Mouse (Mus musculus): ENCODE results near the gene Cdk17.
A peak's percentile ranks its signal among the peaks of the same experiment; 100 is the strongest.
"Not testable (repeated sequence)": the region's sequence is repeated elsewhere in the genome, so short reads cannot be mapped to it uniquely, and the experiment has no call there.

Cdk17 gene

DNA sequence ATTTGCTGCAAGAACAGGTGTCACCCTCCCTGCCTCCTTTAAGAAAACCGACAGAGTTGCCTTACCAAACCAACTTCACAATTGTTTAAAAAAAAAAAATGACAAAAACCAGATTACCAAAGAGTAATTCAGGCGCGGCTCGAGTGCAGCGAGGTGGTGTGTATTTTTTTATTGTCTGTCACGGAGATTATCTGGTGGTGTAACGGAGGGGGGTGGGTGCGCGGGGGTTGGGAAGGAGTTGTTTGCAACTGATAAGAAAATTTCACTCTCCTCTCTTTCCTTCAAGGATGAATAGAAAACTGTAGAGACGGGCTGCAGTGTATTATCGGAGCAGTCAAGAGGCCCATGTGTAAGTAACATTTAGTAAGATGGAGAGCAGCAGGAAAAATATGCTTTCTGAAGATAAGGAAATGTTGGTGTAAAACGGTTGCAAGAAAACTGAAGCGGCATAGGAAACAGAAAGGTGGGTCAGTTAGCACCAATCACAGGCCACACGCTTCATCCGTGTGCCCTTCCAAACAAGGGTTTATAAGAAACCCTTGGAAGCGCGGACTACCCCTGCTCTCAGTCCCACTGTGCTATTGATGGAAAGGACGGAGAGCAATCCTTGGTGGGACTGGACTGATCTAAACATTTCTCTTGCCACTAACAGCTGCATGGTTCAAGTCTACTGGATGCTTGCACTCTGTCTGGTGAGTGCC, 17.2 kb upstream of the Cdk17 start:
- no peak for DNase-seq (ENCODE audit: low read depth, low spot score)

- no peak for DNase-seq (ENCODE audit: low read depth, low spot score)
Observed at GRCm38 (mm10) chr10:93143986-93144314, 16.7 kb upstream of the Cdk17 start.

DNA sequence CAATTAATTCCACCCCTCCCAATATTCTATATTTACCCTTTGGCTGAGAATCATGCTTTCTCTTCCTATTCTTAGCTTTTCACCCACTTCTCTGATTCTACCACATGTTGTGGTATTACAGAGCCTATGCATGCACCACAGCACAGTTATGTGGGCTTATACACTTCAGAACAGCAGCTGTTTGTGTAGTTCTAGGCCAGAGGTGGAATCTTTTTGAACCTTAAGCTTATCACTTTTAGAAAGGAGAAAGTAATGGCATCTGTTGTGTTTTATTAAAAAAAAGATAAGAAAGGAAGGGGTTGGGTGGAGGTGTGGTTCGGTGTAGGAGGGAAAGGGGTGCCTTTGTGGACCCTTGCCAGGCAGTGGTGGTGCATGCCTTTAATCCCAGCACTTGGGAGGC, 16.1 kb upstream of the Cdk17 start:
- DNase-seq (ENCODE audit: low read depth, low spot score), result no peak

DNA sequence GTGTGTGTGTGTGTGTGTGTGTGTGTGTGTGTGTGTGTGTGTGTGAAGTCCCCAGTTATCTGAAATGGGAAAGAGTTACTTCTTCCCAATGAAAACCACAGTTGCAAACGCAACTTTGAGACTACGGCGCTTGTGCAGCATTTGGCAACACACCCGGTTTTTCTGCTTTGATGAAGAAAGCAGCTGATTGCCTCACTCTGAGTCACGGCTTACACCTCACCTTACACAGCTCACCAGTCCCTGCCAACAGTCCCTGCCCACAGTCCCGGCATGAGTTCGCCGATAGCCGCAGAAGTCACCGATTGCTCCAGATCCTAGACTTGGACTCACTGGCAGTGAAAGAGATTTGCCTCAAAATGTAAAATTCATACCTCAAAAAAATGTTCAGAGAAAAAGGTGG, 15.6 kb upstream of the Cdk17 start:
- DNase-seq (ENCODE audit: low read depth, low spot score), result peak; percentile 89

DNA sequence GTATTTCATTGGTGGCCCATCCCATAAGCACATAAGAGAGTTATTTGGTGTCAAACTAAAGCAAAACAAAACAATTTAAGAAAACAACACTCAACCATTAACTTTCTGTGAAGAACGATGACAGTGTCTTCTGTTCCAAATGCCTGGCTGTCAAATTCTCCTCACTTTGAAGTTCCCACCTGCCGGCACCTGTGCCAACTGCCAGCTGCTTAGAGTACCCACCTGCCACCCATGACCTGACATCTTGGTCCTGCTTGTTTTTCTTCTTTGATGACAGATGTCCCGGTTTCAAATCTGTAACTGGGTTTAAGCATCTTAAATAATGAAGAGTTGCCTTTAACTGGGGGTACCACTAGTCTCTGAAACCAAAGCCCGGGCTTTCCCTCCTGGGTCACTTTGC, 14.1 kb upstream of the Cdk17 start:
- DNase-seq (ENCODE audit: low read depth, low spot score), result no peak

DNA sequence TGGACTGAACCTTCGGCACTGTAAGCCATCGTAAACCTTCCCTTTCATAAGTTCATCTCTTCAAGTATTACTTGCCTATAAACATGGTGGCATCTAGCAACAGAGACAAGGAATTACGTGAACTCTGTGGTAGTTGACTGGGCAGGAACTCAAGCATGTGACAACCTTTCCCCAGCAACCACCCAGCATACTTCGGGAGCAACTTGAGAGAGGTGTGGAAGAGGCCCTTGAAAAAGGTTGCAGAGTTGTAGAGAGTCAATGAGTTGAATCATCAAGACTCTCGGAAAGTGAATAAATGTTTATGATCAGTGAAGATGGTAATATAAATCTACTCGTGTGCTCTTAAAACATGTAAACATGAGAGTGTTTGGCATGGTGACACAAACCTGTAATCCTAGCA, 13.0 kb upstream of the Cdk17 start:
- DNase-seq (ENCODE audit: low read depth, low spot score), result no peak

DNA sequence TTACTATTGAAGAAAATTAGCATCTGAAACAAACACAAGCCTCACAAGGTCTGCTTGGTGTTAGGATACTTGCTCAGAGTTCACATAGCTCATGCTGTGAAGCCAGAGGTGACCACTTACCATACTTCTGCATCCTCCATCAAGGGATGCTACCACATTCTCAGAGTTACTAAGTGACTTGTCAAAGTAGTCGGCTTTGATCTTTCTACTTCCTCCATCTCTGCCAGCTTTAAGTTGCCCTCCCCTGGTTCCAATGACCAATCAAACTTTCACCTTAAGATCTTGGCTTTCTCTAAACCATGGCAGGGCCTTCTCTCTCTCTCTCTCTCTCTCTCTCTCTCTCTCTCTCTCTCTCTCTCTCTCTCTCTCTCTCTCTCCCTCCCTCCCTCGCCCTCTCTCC, 11.1 kb upstream of the Cdk17 start:
- DNase-seq (ENCODE audit: low read depth, low spot score), result no peak

GRCm38 (mm10) chr10:93151775-93152174, 8.9 kb upstream of the Cdk17 start:
- no peak for DNase-seq (ENCODE audit: low read depth, low spot score)

- DNase-seq (ENCODE audit: low read depth, low spot score), result no peak
Observed at GRCm38 (mm10) chr10:93152698-93153097, 8.0 kb upstream of the Cdk17 start.

DNA sequence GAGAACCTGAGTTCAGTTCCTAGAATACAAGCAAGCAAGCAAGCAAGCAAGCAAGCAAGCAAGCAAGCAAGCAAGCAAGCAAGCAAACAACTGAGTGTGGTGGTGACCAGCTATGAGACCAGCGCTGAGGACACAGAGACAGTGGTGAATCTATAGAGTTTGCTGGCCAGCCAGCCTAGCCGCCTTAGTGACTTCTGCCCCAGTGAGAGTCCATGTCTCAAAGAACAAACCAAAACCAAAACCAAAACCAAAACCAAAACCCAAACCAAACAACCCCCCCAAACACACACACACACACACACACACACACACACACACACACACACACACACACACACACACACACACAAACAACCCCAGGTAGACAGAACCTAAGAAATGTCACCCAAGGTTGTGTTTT, 7.3 kb upstream of the Cdk17 start:
- DNase-seq (ENCODE audit: low read depth, low spot score), result not testable (repeated sequence)

DNA sequence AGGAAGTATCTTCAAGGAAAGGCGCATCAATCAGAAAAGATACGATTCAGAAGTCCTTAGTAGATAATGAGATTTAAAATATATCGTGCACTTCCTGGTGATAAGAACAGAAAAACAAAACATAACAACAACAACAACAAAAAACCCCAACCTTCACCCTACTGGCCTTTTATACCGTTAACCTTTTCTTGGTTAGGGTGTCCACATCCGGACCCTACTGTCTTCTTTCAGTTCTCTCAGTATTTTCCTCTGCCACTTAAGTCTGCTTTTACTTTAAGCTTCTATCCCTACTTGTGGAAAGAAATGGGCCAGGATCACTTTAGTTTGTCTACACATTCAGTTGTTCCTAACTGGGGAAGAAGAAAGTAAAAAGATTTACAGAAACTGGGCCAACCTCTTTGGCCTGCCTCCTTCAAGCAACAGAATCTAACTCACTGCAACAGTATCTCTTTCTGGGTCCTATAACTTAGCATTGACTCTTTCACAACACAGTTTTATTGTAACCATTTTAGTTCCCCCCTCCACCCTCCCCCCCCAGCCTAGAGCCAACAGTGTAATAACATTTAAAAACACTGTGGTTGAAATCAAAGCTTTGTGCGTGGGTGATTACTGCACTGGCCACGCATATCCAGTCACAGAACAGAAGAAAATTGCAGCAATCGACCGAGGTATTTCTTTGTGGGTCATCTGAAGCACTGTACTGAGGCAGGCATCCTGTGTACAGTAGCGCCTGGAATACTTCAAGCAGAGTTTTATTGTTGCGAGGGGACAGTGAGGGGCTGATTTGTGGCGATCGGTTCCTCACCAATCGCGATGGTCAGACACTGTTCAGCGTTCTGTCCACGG, 801 bp upstream of the Cdk17 start:
- DNase-seq (ENCODE audit: low read depth, low spot score), result no peak

- DNase-seq (ENCODE audit: low read depth, low spot score), result peak; percentile 76
Observed at GRCm38 (mm10) chr10:93160497-93160806, 223 bp upstream of the Cdk17 start.

- DNase-seq (ENCODE audit: low read depth, low spot score), result peak; percentile 57
Observed at GRCm38 (mm10) chr10:93161511-93162275, 1.0 kb downstream of the Cdk17 start.

DNA sequence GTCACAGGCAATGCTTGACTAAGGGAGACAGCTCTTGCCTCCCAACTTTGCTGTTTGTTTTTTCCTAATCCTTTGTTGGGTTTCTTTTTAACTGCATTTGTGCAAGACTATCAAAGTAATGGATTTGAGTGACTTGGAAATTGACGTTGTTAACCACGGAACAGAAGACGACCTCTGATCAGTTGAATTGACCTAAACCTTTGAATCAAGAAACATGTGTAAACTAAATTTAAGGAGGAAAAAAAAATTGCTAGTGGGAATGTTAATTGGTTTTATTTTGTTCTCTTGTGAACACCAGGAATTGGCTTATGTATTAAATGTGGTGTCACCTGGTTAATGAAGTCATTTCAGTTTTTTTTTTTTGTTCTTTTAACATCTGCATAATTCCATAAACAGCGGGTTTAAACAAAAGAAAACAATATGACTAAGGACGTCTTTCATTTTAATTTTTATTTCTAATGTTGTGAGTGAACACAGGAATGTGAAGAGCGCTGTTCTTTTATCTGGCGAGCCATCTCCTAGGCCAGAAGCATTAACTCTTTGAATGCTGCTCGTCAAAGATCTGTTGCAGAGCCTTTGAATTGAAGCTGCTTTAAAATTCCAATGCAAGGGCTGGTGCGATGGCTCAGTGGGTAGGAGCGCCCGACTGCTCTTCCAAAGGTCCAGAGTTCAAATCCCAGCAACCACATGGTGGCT, 1.7 kb downstream of the Cdk17 start:
- DNase-seq (ENCODE audit: low read depth, low spot score), result peak; percentile 35

DNA sequence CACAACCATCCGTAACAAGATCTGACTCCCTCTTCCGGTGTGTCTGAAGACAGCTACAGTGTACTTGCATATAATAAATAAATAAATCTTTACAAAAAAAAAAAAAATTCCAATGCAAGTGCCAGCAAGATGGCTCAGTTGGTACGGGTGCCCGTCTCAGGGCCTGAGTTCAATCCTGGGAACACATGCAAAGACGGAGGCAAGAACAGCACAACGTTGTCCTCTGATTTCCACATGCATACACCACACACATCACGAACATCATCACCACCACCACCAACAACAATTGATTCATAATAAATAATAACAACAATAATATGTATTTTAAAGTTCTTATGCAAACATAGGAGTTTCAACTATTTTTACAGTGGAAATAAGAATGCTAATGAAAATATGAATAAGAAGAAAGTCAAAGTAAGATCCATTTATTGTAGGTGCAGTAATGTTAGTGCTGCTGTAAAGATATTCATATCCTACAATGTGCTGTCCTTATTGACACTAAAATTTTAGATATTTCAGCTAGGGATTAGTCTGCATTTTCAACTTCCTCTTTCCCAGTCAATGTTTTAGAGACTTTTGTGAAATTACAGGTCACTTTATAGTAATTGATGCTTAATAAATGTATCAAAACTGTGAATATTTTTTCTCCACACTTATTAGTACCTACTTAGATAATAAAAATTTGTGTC, 2.4 kb downstream of the Cdk17 start:
- DNase-seq (ENCODE audit: low read depth, low spot score), result no peak

- no peak for DNase-seq (ENCODE audit: low read depth, low spot score)
Observed at GRCm38 (mm10) chr10:93163711-93164488, 3.2 kb downstream of the Cdk17 start.

DNA sequence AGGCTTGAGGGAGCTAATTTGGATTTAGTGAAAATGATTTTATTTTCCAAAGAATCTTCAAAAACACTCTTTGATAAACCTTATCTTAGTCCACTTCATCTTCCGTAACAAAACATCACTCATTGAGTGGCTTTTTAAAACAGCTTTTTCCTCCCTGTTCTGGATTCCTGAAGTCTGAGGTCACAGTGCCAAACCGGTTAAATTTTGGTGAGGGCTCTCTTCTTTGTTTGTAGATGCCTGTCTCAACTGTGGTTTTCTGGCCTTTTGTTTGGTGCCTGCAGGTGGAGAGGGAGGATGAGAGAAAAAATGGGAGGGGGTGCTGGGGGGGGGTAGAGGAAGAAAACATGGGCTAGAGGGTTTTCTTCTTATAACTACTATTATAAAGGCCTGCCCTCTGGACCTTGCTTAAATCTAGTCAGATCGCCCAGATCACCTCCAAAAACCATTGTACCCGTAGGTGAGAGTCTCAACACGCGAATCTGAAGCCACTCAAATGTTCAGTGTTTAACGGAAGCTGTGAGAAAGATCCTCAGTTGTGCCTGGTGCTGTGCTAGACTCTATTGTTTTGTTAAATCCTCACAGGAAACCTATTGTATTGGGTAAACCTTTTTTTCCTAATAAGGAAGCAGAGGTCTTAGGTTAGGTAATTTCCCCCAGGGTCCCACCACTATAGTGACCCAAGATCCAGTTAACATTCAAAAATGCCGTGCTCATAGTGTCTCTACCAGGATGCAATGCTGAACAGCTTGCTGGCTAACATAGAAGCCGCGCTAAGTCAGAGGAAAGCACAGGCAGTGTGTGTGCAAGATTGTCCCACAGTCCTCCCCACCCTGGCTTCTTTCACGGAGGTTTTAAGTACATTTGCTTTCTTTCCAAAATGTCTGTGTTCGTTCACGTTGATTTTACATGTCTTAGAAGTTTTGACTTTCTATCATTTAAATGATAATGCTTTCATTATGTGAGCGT, 5.0 kb downstream of the Cdk17 start:
- DNase-seq (ENCODE audit: low read depth, low spot score), result no peak

GRCm38 (mm10) chr10:93166382-93166769, 5.7 kb downstream of the Cdk17 start:
- no peak for DNase-seq (ENCODE audit: low read depth, low spot score)

GRCm38 (mm10) chr10:93167311-93167710, 6.6 kb downstream of the Cdk17 start:
- DNase-seq (ENCODE audit: low read depth, low spot score), result no peak

DNA sequence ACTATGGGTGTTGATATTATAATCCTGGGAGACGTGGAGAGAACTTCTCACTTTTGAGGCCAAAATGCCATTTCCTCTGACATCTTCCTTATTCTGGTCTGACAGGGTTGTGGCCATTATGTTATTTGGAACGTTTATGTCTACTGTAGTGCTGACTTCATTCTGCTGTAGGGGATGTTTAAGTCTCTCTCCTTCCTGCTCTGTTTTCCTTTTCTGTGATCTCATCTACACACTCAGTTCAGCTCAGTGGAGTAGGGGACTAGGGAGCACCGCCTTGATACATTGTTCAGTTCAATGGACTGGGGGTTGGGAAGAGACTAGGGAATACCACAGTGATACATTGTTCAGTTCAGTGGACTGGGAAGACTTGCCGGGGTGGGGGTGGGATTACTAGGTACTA, 7.4 kb downstream of the Cdk17 start:
- no peak for DNase-seq (ENCODE audit: low read depth, low spot score)

Measured in 3T3-L1 (cell line).